Mouse (Mus musculus) myocyte (in vitro differentiated cells): Measurements from ENCODE around the gene Mme.

Source experiments
- CEBPB ChIP-seq: IDR thresholded peaks from 2 replicates; pipeline ENCODE4 v1.6.1; 2011; ENCODE audit warnings: mild to moderate bottlenecking, moderate library complexity; ENCODE audit not compliant: poor library complexity, insufficient read depth, severe bottlenecking
- MAX ChIP-seq: IDR thresholded peaks from one replicate; pipeline ENCODE4 v1.6.1; 2011; ENCODE audit warnings: low read depth, mild to moderate bottlenecking, control low read depth
- MYOG ChIP-seq, 3 experiments: IDR thresholded peaks; one replicate each; pipeline ENCODE4 v1.6.1; 2011; ENCODE audit warnings: control low read depth in 2 of 3, low read depth in 2 of 3, mild to moderate bottlenecking in 2 of 3; ENCODE audit not compliant: insufficient read length in 2 of 3, control insufficient read depth in 1 of 3, insufficient read depth in 1 of 3
- POLR2A ChIP-seq: IDR thresholded peaks from one replicate; pipeline ENCODE4 v1.6.1; 2011; ENCODE audit warnings: low read depth, mild to moderate bottlenecking, control low read depth, moderate library complexity; ENCODE audit not compliant: insufficient read length
- POLR2AphosphoS2 ChIP-seq: IDR thresholded peaks from one replicate; pipeline ENCODE4 v1.6.1; 2011; ENCODE audit warnings: low read depth, control low read depth; ENCODE audit not compliant: insufficient read length
- REST ChIP-seq: IDR thresholded peaks from one replicate; pipeline ENCODE4 v1.6.1; 2011; ENCODE audit warnings: mild to moderate bottlenecking, control low read depth, moderate library complexity; ENCODE audit not compliant: insufficient read depth, insufficient read length
- USF1 ChIP-seq: IDR thresholded peaks from one replicate; pipeline ENCODE4 v1.6.1; 2011; ENCODE audit warnings: low read depth, mild to moderate bottlenecking, control low read depth, moderate library complexity

DNA sequence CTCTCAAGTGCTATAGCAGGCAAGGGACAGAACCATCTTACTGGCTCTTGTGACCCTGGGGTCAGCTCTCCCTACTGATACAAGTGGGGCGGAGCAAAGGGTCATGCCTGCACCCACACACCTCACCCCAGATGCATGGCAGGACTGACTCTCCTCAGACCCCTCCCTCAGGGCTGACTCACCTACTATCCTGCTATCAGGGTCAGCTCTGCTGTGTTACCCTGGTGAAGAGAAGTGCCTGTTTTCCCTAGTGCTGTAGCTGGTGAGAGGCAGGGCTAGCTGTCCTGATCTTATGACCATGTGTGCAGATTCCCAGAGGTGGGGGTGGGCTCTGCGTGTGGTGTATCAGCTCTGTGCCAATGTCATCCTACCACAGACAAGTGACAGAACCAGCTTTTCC is 30.8 kb downstream of the Mme start:
- TF ChIP-seq POLR2A (no peak), POLR2AphosphoS2 (no peak), CEBPB (no peak), USF1 (no peak), MAX (no peak), REST (no peak), MYOG (IDR thresholded peaks at IDR 0.05; ENCODE audit: control insufficient read depth in 1 of 3, insufficient read depth in 1 of 3, insufficient read length in 2 of 3, low read depth in 2 of 3) (no peak)
